Mouse (Mus musculus) kidney, adult 8-10 months (tissue): ENCODE measurements around the gene Hltf.

Experiments used
- DNase-seq, 2 experiments: peaks; one replicate each; pipeline ENCODE4 v3.0.0; 2022

Gene Hltf

GRCm38 (mm10) chr3:20150511-20150910 lies 92.9 kb downstream of the Hltf start:
- DNase-seq = no peak

GRCm38 (mm10) chr3:20151651-20152050 lies 94.0 kb downstream of the Hltf start:
- no peak for DNase-seq

GRCm38 (mm10) chr3:20154531-20155367 lies 97.1 kb downstream of the Hltf start, which contains the start of gene Gyg:
TSS of gene Gyg (minus strand) at chr3:20155317.
- DNase-seq = peak; percentile 57

- DNase-seq = no peak
Measured at GRCm38 (mm10) chr3:20155476-20155875, 97.9 kb downstream of the Hltf start.

- DNase-seq = no peak
Measured at GRCm38 (mm10) chr3:20167487-20167886, 109.9 kb downstream of the Hltf start.
